9 mouse cellular contexts compared by ENCODE assay signal in genomic region chr2:174127376-174127713, GRCm38 (mm10). TPM values are rescaled to one million over a fixed set of nuclear protein-coding genes. Genes with fewer than 3 reads are reported as not detected.
DNase-seq lines count a peak whose midpoint lies in the region; ATAC-seq and TF ChIP-seq lines count a peak whose summit lies in the region.
"Had no signal": no experiment of that assay in that cellular context is flagged by ENCODE, and none has a peak within 500 bp of the region (broad histone marks: within the 10 kb centered on the region; RNA-seq: fewer than 3 reads in every experiment).

No protein-coding gene starts in this region.

- H3K36me3 ChIP-seq in lung, postnatal 0 days (ENCODE audit: insufficient read depth, low read length), result peaks cover 4% of the 10 kb centered on the region; the same call in 1 of the 2 replicates
- H3K36me3 ChIP-seq in limb, embryonic 13.5 days, result peaks cover 30% of the 10 kb centered on the region

- no peak overlapping the region for H3K4me3 ChIP-seq in lung, postnatal 0 days (ENCODE audit: low read depth, low read length)
- peak overlapping the region; percentile 10; the same call in 1 of the 2 replicates for H3K4me3 ChIP-seq in limb, embryonic 13.5 days
- H3K4me3 ChIP-seq: megakaryocyte, embryonic 14.5 days had no signal

- no peak for ATAC-seq in lung, postnatal 0 days
- ATAC-seq in limb, embryonic 13.5 days (ENCODE audit: low FRiP score, low read depth), result no peak

- peak overlapping the region; percentile 35; the same call in 1 of the 2 replicates for H3K4me2 ChIP-seq in lung, postnatal 0 days (replicated peaks; ENCODE audit: low read depth, low read length)
- H3K4me2 ChIP-seq in limb, embryonic 13.5 days (replicated peaks), result peak overlapping the region; percentile 51

- H3K4me1 ChIP-seq in lung, postnatal 0 days (ENCODE audit: insufficient read depth, low read depth, low read length), result no peaks in the 10 kb centered on the region
- peaks cover 11% of the 10 kb centered on the region for H3K4me1 ChIP-seq in limb, embryonic 13.5 days

- no peak overlapping the region for H3K27ac ChIP-seq in lung, postnatal 0 days (ENCODE audit: low read length)
- no peak overlapping the region for H3K27ac ChIP-seq in limb, embryonic 13.5 days

- no peaks in the 10 kb centered on the region for H3K9me3 ChIP-seq in lung, postnatal 0 days (ENCODE audit: low read length)
- H3K9me3 ChIP-seq in limb, embryonic 13.5 days, result peaks cover 15% of the 10 kb centered on the region

- TF ChIP-seq EP300 in lung, postnatal 0 days (IDR thresholded peaks at IDR 0.05), result no peak

- no peak for TF ChIP-seq CTCF in lung, postnatal 0 days (IDR thresholded peaks at IDR 0.05)

- DNase-seq in adrenal gland, postnatal 10 days, result peak; percentile 1
- DNase-seq in adrenal gland, postnatal 25 days, result no peak
- no peak for DNase-seq in lung, postnatal 0 days (ENCODE audit: low spot score)
- no peak for DNase-seq in lung, postnatal 25 days (ENCODE audit: low spot score)
- no peak for DNase-seq in urinary bladder, postnatal 4 days (ENCODE audit: low spot score in 2 of 2)
- no peak for DNase-seq in urinary bladder, postnatal 25 days (ENCODE audit: low spot score)
- no peak for DNase-seq in layer of hippocampus, postnatal 36 days

- H3K9ac ChIP-seq in lung, postnatal 0 days (replicated peaks; ENCODE audit: low read depth), result no peak overlapping the region
- no peak overlapping the region for H3K9ac ChIP-seq in limb, embryonic 13.5 days

- WGBS in lung, postnatal 0 days, result 47% methylated on average over 6 of the region's 6 CpGs
- 26% methylated on average over 6 of the region's 6 CpGs for WGBS in limb, embryonic 13.5 days

- H3K27me3 ChIP-seq in lung, postnatal 0 days (replicated peaks; ENCODE audit: insufficient read depth, low read length), result no peaks in the 10 kb centered on the region
- H3K27me3 ChIP-seq in limb, embryonic 13.5 days, result no peaks in the 10 kb centered on the region

RNA-seq across cellular contexts. Expression of gene Npepl1, which starts 17.2 kb away (rescaled TPM):
- 10 to 100 TPM; 67.9 to 82.2 TPM for total RNA-seq in adrenal gland, postnatal 10 days (2021)
- 65.3 and 71.0 TPM in 2 replicates for total RNA-seq in adrenal gland, postnatal 25 days (2021)
- 58.0 and 60.2 TPM in 2 replicates for polyA plus RNA-seq in lung, postnatal 0 days (2015; fragmentation: Nextera tagmentation; extraction: Ambion mirVana)
- polyA plus RNA-seq in limb, embryonic 13.5 days (2015; fragmentation: Nextera tagmentation; extraction: Ambion mirVana), result 61.9 and 63.4 TPM in 2 replicates
- total RNA-seq in layer of hippocampus, postnatal 36 days (2021), result 10 to 100 TPM in 1 of 2 experiments, 1 to 10 TPM in 1; 9.9 to 10.2 TPM

RNA-seq across cellular contexts. Expression of gene Stx16, which starts 51.2 kb away (rescaled TPM):
- 10 to 100 TPM; 30.9 to 37.5 TPM for total RNA-seq in adrenal gland, postnatal 10 days (2021)
- 41.6 and 63.8 TPM in 2 replicates for total RNA-seq in adrenal gland, postnatal 25 days (2021)
- 5.2 and 7.3 TPM in 2 replicates for polyA plus RNA-seq in lung, postnatal 0 days (2015; fragmentation: Nextera tagmentation; extraction: Ambion mirVana)
- 13.4 and 15.0 TPM in 2 replicates for polyA plus RNA-seq in limb, embryonic 13.5 days (2015; fragmentation: Nextera tagmentation; extraction: Ambion mirVana)
- total RNA-seq in layer of hippocampus, postnatal 36 days (2021), result 10 to 100 TPM; 65.2 to 67.0 TPM
